Mouse (Mus musculus) brain, adult 2 months (tissue): Measurements from ENCODE around the gene Pde6h.
A peak's percentile ranks its signal among the peaks of the same experiment; 100 is the strongest.

Experiments used
- DNase-seq: peaks from one replicate; pipeline ENCODE4 v3.0.0; 2011; ENCODE audit warnings: low read depth, low spot score

The Pde6h gene

DNA sequence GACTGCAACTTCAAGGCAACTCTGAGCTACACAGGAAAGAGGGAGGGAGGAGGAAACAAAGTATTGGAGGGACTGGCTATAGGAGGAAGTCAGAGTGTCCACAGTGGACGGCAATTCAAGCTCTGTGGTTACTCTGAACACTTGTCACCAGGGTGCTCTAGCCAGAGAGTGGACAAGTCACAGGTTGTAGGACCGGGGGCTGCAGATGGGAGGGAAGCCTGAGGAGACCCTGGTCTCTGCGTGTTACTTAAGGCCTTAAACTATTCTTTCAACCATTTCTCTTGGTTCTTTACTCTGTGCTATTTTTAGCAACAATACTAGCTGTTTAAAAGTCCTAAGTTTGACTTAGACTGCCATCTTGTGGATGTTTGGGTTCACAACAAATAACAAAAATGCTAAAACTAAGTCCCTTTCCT is 56.7 kb downstream of the Pde6h start:
- DNase-seq: peak; percentile 68

DNA sequence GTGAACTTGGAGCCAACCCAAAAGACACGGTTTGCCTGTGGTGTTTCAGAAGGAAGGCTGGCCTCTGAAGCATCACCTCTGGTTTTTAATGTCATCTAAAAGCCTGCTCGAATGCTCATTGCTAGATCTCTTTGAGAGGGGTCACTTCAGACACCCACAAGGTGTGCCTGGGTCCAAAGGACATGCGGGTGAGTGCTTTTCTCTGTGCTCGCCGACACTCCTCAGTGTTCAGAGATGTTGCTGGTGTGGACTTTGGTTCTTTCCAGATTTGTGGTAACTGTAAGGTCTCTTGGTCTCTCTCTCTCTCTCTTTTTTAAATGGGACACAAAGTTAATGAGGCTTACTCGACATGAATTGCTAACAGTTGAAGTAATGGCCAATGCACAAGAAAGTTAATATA is 58.9 kb downstream of the Pde6h start:
- DNase-seq: no peak

GRCm38 (mm10) chr6:136983201-136983600 is 59.6 kb downstream of the Pde6h start:
- no peak for DNase-seq

DNA sequence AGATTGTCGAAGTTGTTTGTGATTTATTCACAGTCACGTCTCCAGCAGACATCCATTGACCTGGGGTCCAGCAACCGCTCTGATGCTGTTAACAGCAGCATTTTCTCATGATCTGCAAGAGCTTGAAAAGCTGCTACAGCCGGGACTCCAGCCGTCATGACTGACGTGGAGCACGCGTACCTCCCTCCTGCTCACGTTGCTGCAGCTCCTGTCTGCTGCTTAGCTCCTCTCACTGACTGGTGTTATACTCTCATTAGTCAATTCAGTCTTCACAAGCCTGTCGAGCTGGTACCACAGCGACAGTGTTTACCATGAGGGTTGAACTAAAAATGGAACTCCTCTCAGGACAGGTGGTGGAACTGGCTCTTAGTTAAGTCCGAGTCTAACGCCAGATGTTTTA is 62.4 kb downstream of the Pde6h start:
- DNase-seq: peak; percentile 69

GRCm38 (mm10) chr6:136986718-136987117 is 63.1 kb downstream of the Pde6h start:
- peak; percentile 76 for DNase-seq

DNA sequence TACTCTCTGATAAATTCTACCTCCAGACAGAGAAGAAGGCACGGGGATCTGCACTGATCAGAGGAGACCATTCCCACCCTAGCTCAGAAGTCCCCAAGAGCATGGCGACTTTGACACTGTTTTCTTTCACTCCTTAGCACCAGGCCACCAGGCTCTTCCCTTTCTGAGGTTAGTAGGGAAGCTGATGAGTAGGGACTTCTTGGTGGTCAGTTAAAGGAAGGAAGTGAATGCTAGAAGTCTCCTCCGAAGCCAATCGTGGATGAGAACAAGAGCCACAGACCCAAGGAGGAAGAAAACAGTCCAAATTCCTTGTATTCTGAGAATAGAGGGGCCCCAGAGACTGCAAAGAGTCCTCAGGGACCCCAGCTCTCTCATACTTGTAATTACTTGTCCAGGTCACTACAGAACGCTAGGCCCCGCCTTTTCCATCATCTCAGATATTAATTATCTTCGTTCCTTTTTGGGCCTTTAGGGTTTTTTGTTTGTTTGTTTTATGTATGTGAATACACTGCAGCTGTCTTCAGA is 65.0 kb downstream of the Pde6h start:
- DNase-seq: no peak

- DNase-seq: no peak
These were observed 66.3 kb downstream of the Pde6h start for GRCm38 (mm10) chr6:136989824-136990497.

- no peak for DNase-seq
These were observed 66.9 kb downstream of the Pde6h start for GRCm38 (mm10) chr6:136990557-136990956.

- no peak for DNase-seq
These were observed 69.9 kb downstream of the Pde6h start for GRCm38 (mm10) chr6:136993574-136993973.

- DNase-seq: no peak
These were observed 71.9 kb downstream of the Pde6h start for GRCm38 (mm10) chr6:136995533-136995932.

DNA sequence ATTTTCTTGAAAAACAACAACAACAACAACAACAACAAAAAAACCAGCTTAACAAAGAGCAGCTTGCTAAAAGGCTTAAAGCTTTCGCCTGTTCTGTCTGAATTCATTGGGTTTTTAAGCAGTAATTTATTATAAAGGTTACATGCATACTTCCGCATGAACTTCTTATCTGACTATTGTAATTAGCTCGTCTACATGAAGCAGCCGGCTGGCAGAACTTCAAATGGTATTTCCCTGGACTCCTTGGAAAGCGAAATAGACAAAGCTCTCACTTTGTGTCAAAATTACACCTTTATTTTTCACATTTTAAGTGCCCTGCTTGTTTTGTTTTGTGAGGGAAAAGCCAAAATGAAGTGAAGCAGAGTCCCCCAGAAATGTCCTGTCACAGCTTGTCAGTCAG is 72.7 kb downstream of the Pde6h start:
- no peak for DNase-seq

- peak; percentile 89 for DNase-seq
These were observed 74.5 kb downstream of the Pde6h start for GRCm38 (mm10) chr6:136998181-136998580.

- peak; percentile 49 for DNase-seq
These were observed 75.4 kb downstream of the Pde6h start for GRCm38 (mm10) chr6:136999009-136999408.

GRCm38 (mm10) chr6:136999707-137000446 is 76.2 kb downstream of the Pde6h start:
- no peak for DNase-seq

- no peak for DNase-seq
These were observed 77.1 kb downstream of the Pde6h start for GRCm38 (mm10) chr6:137000706-137001105.

DNA sequence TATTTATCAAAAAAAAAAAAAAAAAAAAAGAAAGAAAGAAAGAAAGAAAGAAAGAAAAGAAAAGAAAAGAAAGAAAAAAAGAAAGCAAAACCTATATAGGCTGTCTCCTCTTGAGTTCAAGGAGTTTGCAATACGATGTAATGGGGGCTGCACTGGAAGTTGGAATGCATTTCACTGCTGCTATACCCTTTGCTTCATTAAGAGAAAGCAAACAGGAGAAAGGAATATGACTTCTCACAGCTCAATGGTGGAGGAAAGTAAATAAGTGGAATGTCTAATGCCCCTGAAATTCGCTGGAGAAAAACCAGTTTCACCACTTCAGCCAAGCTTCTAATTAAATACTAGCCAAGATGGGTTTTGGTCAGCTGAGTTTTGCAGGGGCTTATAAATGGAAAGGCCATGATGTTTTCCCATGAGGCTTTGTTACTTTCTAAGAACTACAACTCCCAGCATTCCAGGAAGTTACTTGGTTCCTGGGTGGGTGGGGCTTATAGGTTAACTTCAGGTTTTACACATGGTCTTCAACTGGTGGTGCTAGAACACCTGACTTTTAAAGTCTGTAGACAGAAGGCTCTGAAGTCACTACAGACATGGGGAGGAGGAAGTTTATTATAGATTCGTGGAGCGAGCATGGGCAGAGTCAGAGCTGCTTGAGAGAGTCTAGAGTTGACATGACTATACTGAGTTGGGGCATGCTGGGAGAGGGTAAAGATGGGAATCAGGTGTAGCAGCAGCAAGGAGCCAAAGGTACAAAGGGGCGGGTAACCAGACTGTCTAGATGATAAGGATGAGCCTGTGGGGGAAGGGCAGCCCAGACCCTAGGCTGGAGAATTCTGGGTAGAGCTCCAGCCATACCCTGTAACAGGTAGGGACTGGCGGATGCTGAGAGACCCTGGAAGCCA is 77.9 kb downstream of the Pde6h start:
- no peak for DNase-seq

DNA sequence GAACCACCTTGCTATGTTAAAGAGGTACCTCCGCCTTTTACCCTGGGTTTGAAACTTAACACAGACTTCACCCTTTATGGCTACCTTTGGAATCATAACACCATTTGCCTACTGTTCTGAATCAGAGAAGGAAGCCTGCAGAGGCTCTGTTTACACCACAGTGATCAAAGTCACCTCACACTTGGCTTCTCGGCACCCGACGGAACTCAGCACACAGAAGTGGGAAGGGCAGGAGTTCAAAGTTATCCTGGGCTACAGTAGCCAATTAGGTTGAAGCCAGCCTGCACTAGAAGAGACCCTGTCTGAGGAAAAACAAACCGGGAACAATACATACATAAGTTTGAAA is 78.5 kb downstream of the Pde6h start:
- no peak for DNase-seq

- no peak for DNase-seq
These were observed 80.7 kb downstream of the Pde6h start for GRCm38 (mm10) chr6:137004359-137004758.

DNA sequence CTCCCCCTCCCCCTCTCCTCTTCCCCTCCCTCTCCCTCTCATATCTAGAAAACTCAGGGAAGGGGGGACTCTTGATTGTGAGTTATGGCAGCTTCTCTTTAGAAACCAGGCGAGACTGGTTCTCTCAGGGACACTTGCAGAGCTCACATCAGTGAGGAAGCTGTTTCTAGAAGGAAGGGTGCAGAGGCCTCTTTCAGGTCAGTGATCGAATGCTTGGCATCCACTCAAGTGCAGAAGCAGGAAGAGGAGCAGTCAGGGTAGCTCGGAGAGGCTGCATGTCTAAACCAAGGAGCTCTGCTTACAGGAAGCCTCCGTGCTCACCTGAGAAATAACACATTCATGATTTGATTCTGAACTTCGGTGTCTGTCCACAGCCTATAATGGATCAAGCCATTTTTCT is 87.6 kb downstream of the Pde6h start:
- DNase-seq: no peak

DNA sequence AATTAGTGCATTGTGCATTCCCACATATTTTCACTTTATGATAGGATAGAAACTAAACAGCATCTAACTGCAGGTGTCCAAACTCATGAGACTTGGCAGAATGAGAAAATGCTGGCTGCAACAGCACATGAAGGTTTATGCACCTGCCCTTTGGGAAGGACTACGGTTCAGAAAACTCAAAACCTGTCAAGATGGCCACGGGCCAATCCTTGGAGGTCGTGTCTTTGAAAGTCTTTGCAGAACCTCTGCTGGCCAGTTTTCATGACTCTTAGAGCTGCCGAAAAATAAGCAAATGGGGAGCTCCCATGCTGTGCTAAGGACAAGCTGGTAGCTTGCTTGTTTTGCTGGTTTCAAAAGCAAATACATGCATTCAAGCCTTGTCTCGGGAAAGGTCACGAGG is 90.7 kb downstream of the Pde6h start:
- peak; percentile 36 for DNase-seq

DNA sequence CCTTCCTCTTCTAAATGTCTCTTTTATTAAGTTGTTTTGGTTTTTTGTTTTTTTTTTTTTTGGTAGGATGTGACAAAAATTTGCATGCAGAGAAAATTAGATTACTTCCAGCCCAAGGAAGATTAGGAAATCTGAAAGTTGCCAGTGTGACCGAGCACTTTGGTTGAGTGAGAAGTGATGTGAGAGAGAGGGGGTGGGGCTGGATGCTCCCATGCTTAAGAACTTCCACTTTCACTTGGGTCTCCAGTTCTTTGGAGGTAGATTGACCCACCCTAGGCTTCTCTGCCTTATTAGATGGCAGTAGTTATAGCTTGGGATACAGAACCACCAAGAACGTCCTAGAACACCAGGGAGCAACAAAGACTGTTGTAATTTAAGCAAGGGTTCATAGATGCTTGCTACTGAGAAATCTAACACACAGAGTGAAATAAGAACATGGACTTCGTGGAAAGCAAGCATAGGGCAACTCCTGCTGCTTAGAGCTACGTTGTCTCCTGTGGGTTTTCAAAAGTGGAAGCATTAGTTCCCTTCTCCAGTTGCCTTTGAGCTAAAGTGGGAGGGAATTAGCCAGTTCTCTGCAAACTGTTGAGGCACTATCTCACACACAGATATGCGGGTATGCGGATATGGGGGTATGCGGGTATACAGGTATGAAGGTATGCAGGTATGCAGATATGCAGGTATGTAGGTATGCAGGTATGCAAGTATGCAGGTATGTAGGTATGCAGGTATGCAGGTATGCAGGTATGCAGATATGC is 93.8 kb downstream of the Pde6h start:
- no peak for DNase-seq
